Mouse (Mus musculus) layer of hippocampus, postnatal 14 days (tissue): ENCODE measurements at regions not wholly inside any gene's neighbourhood (a gene's known extent, or its start where the extent isn't known, plus 50 kb on each side); places are given as distances from the start of the nearest gene placed in this dataset.

ENCODE experiments used
- DNase-seq, 2 experiments: peaks; one replicate each; pipeline ENCODE4 v3.0.0; 2021 to 2022; ENCODE audit warnings: low spot score in 2 of 2, mixed read lengths in 1 of 2

- DNase-seq, result no peak
These were observed 253.4 kb downstream of the Ajap1 start for GRCm38 (mm10) chr4:153229221-153229620.

GRCm38 (mm10) chr4:153227680-153228420 lies 254.8 kb downstream of the Ajap1 start:
- peak in 1 of 2 experiments; percentile 44 for DNase-seq

- DNase-seq, result no peak
These were observed 257.9 kb downstream of the Ajap1 start for GRCm38 (mm10) chr4:153224618-153225177.

GRCm38 (mm10) chr4:153223019-153223418 lies 259.6 kb downstream of the Ajap1 start:
- no peak for DNase-seq

GRCm38 (mm10) chr4:153220485-153220884 lies 262.1 kb downstream of the Ajap1 start:
- no peak for DNase-seq

- no peak for DNase-seq
These were observed 262.5 kb downstream of the Ajap1 start for GRCm38 (mm10) chr4:153220074-153220473.

GRCm38 (mm10) chr4:153217541-153217980 lies 265.1 kb downstream of the Ajap1 start:
- no peak for DNase-seq

GRCm38 (mm10) chr4:153212095-153212494 lies 270.5 kb downstream of the Ajap1 start:
- DNase-seq, result no peak

GRCm38 (mm10) chr4:153208822-153209221 lies 273.8 kb downstream of the Ajap1 start:
- no peak for DNase-seq

GRCm38 (mm10) chr4:153208215-153208614 lies 274.4 kb downstream of the Ajap1 start:
- no peak for DNase-seq

GRCm38 (mm10) chr4:153207578-153208102 lies 275.0 kb downstream of the Ajap1 start:
- DNase-seq, result no peak

- DNase-seq, result peak in 1 of 2 experiments; percentile 37
These were observed 275.7 kb downstream of the Ajap1 start for GRCm38 (mm10) chr4:153206789-153207457.

GRCm38 (mm10) chr4:153204764-153205163 lies 277.8 kb downstream of the Ajap1 start:
- DNase-seq, result no peak

GRCm38 (mm10) chr4:153200799-153201770 lies 281.5 kb downstream of the Ajap1 start:
- no peak for DNase-seq

GRCm38 (mm10) chr4:153189485-153189884 lies 293.1 kb downstream of the Ajap1 start:
- no peak for DNase-seq

GRCm38 (mm10) chr4:153188504-153189031 lies 294.0 kb downstream of the Ajap1 start:
- peak in 1 of 2 experiments; percentile 15 for DNase-seq

- no peak for DNase-seq
These were observed 294.6 kb downstream of the Ajap1 start for GRCm38 (mm10) chr4:153187959-153188503.

- no peak for DNase-seq
These were observed 305.1 kb downstream of the Ajap1 start for GRCm38 (mm10) chr4:153177496-153177895.

GRCm38 (mm10) chr4:153175660-153176059 lies 307.0 kb downstream of the Ajap1 start:
- DNase-seq, result peak in 1 of 2 experiments; percentile 12

- DNase-seq, result no peak
These were observed 307.5 kb downstream of the Ajap1 start for GRCm38 (mm10) chr4:153175077-153175476.
